Comparison of ENCODE assay signal across 16 mouse cellular contexts in genomic region chr8:127820741-127821170, GRCm38 (mm10).
A peak's percentile ranks its signal among the peaks of the same experiment; 100 is the strongest.
DNase-seq lines count a peak whose midpoint lies in the region; TF ChIP-seq lines count a peak whose summit lies in the region.
"Had no signal": no experiment of that assay in that cellular context is flagged by ENCODE, and none has a peak within 500 bp of the region (broad histone marks: within the 10 kb centered on the region; RNA-seq: fewer than 3 reads in every experiment).

No protein-coding gene starts in this region.

- no peaks in the 10 kb centered on the region for H3K36me3 ChIP-seq in kidney, adult 2 months (ENCODE audit: control insufficient read depth, insufficient read depth, low read length)
- H3K36me3 ChIP-seq: hindbrain, embryonic 10.5 days; limb, embryonic 12.5 days had no signal

- no peak for TF ChIP-seq POLR2A in kidney, adult 2 months (IDR thresholded peaks at IDR 0.05; ENCODE audit: low read depth, low read length)
- no peak for TF ChIP-seq POLR2A in lung, adult 2 months (IDR thresholded peaks at IDR 0.05; ENCODE audit: borderline replicate concordance, extremely low read depth, low read depth, low read length)

- peak; percentile 21 to 28 for DNase-seq in cerebellum, postnatal 14 days
- no peak for DNase-seq in cerebellum, postnatal 36 days
- DNase-seq in kidney, postnatal 10 days: peak; percentile 29
- no peak for DNase-seq in kidney, adult 2 months
- peak; percentile 17 for DNase-seq in gastrocnemius, postnatal 14 days
- DNase-seq in heart, postnatal 4 days: peak; percentile 24
- no peak for DNase-seq in urinary bladder, adult 18-20 months (ENCODE audit: low spot score in 2 of 2)
- DNase-seq in lung, adult 2 months: no peak
- DNase-seq: adrenal gland, postnatal 10 days; cerebellum, adult 8-10 months; embryo, embryonic 11 days; lung, adult 18-20 months; midbrain, embryonic 14.5 days had no signal

- WGBS in kidney, adult 2 months: 53% methylated on average over 1 of the region's 1 CpGs
- 58% methylated on average over 1 of the region's 1 CpGs for WGBS in lung, adult 2 months

- TF ChIP-seq CTCF in kidney, adult 2 months (conservative IDR thresholded peaks at IDR 0.05; ENCODE audit: insufficient read depth, insufficient read length, low read depth, low read length): no peak
- no peak for TF ChIP-seq CTCF in lung, adult 2 months (IDR thresholded peaks at IDR 0.05; ENCODE audit: insufficient read depth, low read length)

- H3K27me3 ChIP-seq in kidney, adult 2 months (replicated peaks; ENCODE audit: control insufficient read depth, insufficient read depth, low read length): no peaks in the 10 kb centered on the region
- H3K27me3 ChIP-seq: limb, embryonic 12.5 days had no signal

- intact Hi-C loops in gastrocnemius, postnatal 14 days (cut with DNase I; ENCODE audit: low total_unique reads): no loop called here

- no peak overlapping the region for H3K27ac ChIP-seq in kidney, adult 2 months (ENCODE audit: insufficient read depth, low read depth, low read length)
- H3K27ac ChIP-seq: hindbrain, embryonic 10.5 days; limb, embryonic 12.5 days; macrophage had no signal

- no peaks in the 10 kb centered on the region for H3K4me1 ChIP-seq in kidney, adult 2 months (ENCODE audit: control insufficient read depth, insufficient read depth, low read length)
- H3K4me1 ChIP-seq in lung, adult 2 months (ENCODE audit: control insufficient read depth, insufficient read depth, low read length): no peaks in the 10 kb centered on the region
- H3K4me1 ChIP-seq: hindbrain, embryonic 10.5 days had no signal

- no peak overlapping the region for H3K4me3 ChIP-seq in kidney, adult 2 months (ENCODE audit: insufficient read depth, low read depth, low read length)
- no peak overlapping the region for H3K4me3 ChIP-seq in lung, adult 2 months (replicated peaks; ENCODE audit: extremely low read depth, low read depth, low read length)
- H3K4me3 ChIP-seq: hindbrain, embryonic 10.5 days; limb, embryonic 12.5 days had no signal

Comparison
In these comparisons a context has a peak if more than half of its experiments do, and no peak if none do; other contexts are left out.
1. DNase-seq: peak in cerebellum, postnatal 14 days (2 of 2), kidney, postnatal 10 days (single experiment), gastrocnemius, postnatal 14 days (single experiment) and heart, postnatal 4 days (single experiment); none in cerebellum, postnatal 36 days (0 of 2), kidney, adult 2 months (single experiment), urinary bladder, adult 18-20 months (0 of 2) and lung, adult 2 months (single experiment).